Mouse (Mus musculus): ENCODE results near the gene Kdm4c.
"Not testable (repeated sequence)": the region's sequence is repeated elsewhere in the genome, so short reads cannot be mapped to it uniquely, and the experiment has no call there.

Gene Kdm4c

DNA sequence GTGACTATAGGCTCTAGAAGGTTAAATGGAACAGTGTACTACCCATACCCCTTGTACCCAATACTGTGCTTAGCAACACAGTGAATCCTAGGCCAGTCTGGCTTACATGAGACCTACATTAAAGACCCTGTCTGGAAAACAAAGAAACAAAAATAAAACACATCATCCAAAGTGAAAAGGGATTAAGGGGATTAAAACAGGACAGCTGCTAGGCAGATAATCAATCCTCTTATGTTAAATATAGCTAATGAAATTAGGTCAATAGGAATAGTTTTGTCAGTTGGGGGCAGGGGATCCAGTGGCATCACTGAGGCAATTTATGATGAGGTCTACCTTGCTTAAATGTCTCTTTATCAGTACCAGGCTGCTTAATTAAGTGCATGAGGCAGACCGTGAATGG, at the start of gene Kdm4c:
TSS of gene Kdm4c (plus strand) at position 322 of the 400 bp plus-strand sequence.
- no peak for DNase-seq

- no peak for DNase-seq
Observed at GRCm38 (mm10) chr4:74201281-74201811, 41.0 kb upstream of the Kdm4c start.

GRCm38 (mm10) chr4:74221780-74222179, 20.5 kb upstream of the Kdm4c start:
- DNase-seq = not testable (repeated sequence)

GRCm38 (mm10) chr4:74222360-74222759, 19.9 kb upstream of the Kdm4c start:
- peak; percentile 50 for DNase-seq

DNA sequence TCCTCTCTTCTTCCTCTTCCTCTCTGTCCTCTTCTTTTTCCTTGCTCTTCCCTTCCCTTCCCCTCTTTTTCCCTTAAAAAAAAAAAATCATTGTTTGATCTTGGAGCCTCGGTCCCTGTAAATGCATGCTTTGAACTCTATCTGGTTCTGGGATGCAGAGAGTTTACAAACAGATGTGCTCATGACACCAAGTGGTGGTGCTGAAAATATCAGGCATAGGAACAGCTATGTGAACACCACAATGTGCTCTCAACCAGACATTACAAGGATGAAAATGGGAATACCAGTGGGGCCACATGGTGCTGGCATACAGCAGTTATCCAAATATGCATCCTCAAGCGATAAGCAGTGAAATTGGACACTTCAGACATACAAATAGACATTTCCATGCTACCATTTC, 18.1 kb upstream of the Kdm4c start:
- DNase-seq = no peak

GRCm38 (mm10) chr4:74230994-74231393, 11.3 kb upstream of the Kdm4c start:
- DNase-seq = peak; percentile 8

- peak; percentile 65 for DNase-seq
Observed at GRCm38 (mm10) chr4:74231405-74231804, 10.9 kb upstream of the Kdm4c start.

DNA sequence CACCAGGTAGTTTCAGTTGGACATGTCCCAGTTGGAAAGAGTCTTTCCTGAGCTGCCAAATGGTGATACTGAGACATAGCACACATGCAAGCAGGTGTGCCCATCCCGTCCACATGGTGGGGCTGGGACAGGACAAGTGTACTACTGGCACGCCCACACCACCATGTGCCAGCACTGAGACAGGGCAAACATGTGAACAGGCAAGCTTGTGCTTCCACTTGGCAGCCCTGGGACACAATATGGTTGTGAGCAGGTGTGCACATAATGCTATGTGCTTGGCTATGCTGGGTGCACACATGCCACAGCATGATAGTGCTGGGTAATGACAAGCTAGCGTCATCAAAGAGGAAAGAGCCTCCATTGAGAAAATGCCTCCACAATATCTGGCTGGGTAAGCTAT, 8.8 kb upstream of the Kdm4c start:
- DNase-seq = no peak

GRCm38 (mm10) chr4:74251348-74252244, 9.3 kb downstream of the Kdm4c start:
- peak; percentile 98 for DNase-seq

- DNase-seq = peak; percentile 30
Observed at GRCm38 (mm10) chr4:74252245-74253105, 10.2 kb downstream of the Kdm4c start.

GRCm38 (mm10) chr4:74257882-74258281, 15.6 kb downstream of the Kdm4c start:
- DNase-seq = no peak

DNA sequence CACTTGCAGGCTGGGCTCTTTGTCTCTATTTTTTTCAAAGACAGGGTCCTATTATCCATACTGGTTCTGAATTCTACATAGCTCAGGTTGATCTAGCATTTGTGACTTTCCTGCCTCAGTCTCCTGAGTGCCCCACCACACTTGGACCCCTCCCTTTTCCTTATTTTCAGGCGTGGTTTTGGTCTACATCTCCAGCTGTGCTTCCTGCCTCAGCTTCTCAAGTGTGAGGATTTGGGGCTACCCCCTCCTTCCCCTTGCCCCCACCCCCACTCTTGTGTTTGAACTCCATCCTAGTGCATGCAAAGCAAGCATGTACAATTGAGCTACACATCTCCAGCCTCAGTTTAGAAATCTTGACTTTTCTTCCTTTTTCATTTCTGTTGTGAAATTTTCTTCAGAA, 16.2 kb downstream of the Kdm4c start:
- DNase-seq = no peak

DNA sequence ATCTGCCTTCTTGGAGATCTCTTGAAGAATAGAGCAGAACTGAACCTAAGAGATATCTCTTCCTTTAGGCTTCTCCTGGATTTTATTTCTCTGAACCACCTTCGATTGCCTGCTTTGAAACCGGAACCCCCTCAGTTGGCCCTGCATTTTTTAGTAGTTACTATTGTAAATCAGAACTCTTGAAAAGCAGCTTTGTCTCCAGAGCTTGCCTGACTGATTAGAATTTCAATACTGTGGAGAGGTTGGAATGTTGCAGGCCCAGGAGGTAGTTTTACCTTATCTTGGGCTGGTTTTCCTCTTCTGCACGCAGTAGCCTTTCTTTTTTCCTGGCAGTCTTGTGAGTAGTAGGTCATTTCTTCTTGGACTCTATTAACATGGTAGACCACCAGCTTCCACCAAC, 17.0 kb downstream of the Kdm4c start:
- DNase-seq = no peak

DNA sequence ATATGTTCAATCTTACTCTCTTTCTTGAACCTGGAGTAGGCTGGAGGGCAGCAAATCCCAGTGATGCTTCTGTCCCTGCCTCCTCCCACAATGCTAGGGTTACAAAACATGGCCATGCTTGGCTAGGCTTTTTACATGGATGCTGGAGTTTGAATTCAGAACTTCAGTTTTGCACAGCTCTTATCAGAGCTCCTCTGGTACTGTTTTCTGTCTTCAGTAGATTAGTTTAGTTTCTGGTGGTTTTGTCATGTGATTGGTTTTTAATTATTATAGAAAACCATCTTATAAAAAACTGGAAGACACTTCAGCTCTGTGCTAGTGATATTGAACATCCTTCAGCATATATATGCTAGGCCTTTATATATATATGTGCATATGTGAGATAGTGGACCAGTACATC, 19.6 kb downstream of the Kdm4c start:
- DNase-seq = no peak

DNA sequence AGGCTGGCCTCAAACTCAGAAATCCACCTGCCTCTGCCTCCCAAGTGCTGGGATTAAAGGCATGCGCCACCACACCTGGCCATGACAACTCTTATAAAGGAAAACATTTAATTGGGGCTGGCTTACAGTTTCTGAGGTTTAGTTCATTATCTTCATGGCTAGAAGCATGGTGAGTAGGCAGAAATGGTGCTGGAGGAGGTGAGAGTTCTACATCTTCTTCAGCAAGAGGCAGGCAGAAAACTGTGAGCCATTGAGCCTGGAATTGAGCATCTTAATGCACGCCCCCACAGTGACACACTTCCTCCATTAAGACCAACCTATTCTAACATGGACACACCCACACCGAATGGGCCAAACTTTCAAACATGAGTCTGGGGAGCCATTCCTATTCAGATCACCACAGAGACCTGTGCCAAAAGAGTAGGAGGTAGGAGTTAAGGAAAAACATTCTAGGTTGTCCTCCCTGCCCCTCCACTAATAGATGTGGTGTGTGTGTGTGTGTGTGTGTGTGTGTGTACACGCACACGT, 22.2 kb downstream of the Kdm4c start:
- DNase-seq = no peak

GRCm38 (mm10) chr4:74271180-74271579, 28.9 kb downstream of the Kdm4c start:
- DNase-seq = no peak

DNA sequence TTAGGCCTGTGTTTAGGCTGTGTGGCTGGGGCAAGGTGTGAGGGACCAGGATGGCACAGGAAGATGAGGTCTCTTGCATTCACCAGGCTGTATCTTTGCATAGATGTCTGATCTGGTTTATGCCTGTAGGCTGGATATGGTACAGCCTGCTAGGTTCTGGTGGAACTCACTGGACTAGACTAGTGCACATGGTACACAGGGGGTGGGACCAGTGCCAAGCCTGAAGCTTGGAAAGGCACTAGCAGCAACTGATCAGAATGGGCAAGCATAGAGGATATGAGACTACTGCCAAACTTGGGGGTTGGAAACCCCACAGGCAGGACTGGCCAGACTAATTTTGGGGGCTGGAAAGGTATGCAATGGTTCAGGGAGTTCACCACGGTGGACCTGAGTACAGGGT, 35.2 kb downstream of the Kdm4c start:
- no peak for DNase-seq

- DNase-seq = no peak
Observed at GRCm38 (mm10) chr4:74280170-74280569, 37.9 kb downstream of the Kdm4c start.

- no peak for DNase-seq
Observed at GRCm38 (mm10) chr4:74287851-74288250, 45.6 kb downstream of the Kdm4c start.

- no peak for DNase-seq
Observed at GRCm38 (mm10) chr4:74294726-74295125, 52.4 kb downstream of the Kdm4c start.

DNA sequence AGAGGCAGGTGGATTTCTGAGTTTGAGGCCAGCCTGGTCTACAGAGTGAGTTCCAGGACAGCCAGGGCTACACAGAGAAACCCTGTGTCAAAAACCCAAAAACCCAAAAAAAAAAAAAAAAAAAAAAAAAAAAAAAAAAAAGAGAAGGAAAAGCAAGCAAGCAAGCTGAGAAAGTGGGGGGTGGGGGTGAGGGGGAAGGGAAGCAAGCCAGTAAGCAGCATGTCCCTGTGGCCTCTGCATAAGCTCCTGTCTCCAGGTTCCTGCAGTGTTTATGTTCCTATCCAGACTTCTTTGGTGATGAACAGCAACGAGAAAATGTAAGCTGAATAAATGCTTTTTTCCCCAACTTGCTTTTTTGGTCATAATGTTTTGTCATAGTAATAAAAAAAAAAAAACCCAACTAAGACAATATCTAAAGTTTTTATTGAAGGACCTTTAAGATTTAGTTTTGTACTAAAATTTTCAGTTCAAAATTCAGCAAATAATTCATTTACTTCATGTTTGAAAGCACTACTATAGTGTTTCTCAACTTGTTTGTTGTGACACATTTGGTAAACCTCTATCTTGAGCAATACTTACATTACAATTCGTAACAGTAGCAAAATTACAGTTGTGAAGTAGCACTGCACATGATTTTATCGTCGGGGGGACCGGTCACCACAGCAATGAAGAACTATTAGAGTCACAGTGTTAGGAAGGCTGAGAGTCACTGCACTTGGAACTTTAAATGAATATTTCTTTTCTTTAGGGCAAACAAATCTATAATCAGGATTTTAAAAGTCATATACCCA, 63.2 kb downstream of the Kdm4c start:
- no peak for DNase-seq

GRCm38 (mm10) chr4:74311135-74311534, 68.8 kb downstream of the Kdm4c start:
- DNase-seq = no peak
